Mouse (Mus musculus): ENCODE measurements at regions not wholly inside any gene's neighbourhood (a gene's known extent, or its start where the extent isn't known, plus 50 kb on each side); places are given as distances from the start of the nearest gene placed in this dataset.

GRCm38 (mm10) chr4:56080960-56081359, 548.7 kb upstream of the Klf4 start:
- no peak overlapping the region for H3K4me2 ChIP-seq
- ATAC-seq (replicated peaks; ENCODE audit: low FRiP score), result no peak
- 58% methylated on average over 3 of the region's 3 CpGs for WGBS
- H3K9ac ChIP-seq, result no peak overlapping the region
- no peak overlapping the region for H3K27ac ChIP-seq
- H3K27me3 ChIP-seq, result no peaks in the 10 kb centered on the region
- H3K4me3 ChIP-seq (replicated peaks), result no peak overlapping the region
- no peaks in the 10 kb centered on the region for H3K9me3 ChIP-seq (replicated peaks)
- H3K4me1 ChIP-seq, result no peaks in the 10 kb centered on the region
- no peaks in the 10 kb centered on the region for H3K36me3 ChIP-seq

- Histone ChIP-seq H3K27me3 (no peaks in the 10 kb centered on the region), H3K27ac (no peak overlapping the region), H3K4me3 (replicated peaks) (no peak overlapping the region), H3K4me2 (no peak overlapping the region), H3K9me3 (replicated peaks) (no peaks in the 10 kb centered on the region), H3K9ac (no peak overlapping the region), H3K4me1 (no peaks in the 10 kb centered on the region), H3K36me3 (no peaks in the 10 kb centered on the region)
- ATAC-seq (replicated peaks; ENCODE audit: low FRiP score), result no peak
- 54% methylated on average over 6 of the region's 6 CpGs for WGBS
Measured at GRCm38 (mm10) chr4:56070664-56071334, 538.5 kb upstream of the Klf4 start.

- no peaks in the 10 kb centered on the region for H3K4me1 ChIP-seq
- no peaks in the 10 kb centered on the region for H3K9me3 ChIP-seq (replicated peaks)
- H3K27me3 ChIP-seq, result no peaks in the 10 kb centered on the region
- H3K4me3 ChIP-seq (replicated peaks), result no peak overlapping the region
- no peak overlapping the region for H3K27ac ChIP-seq
- H3K9ac ChIP-seq, result no peak overlapping the region
- 93% methylated on average over 4 of the region's 4 CpGs for WGBS
- H3K36me3 ChIP-seq, result no peaks in the 10 kb centered on the region
- no peak overlapping the region for H3K4me2 ChIP-seq
- ATAC-seq (replicated peaks; ENCODE audit: low FRiP score), result no peak
Measured at GRCm38 (mm10) chr4:56068859-56069258, 536.6 kb upstream of the Klf4 start.

GRCm38 (mm10) chr4:56064657-56065056, 532.4 kb upstream of the Klf4 start:
- no peaks in the 10 kb centered on the region for H3K9me3 ChIP-seq (replicated peaks)
- WGBS, result 94% methylated on average over 4 of the region's 4 CpGs
- no peak overlapping the region for H3K9ac ChIP-seq
- H3K36me3 ChIP-seq, result no peaks in the 10 kb centered on the region
- no peak overlapping the region for H3K4me2 ChIP-seq
- ATAC-seq (replicated peaks; ENCODE audit: low FRiP score), result no peak
- no peak overlapping the region for H3K4me3 ChIP-seq (replicated peaks)
- H3K27ac ChIP-seq, result no peak overlapping the region
- no peaks in the 10 kb centered on the region for H3K27me3 ChIP-seq
- H3K4me1 ChIP-seq, result no peaks in the 10 kb centered on the region

GRCm38 (mm10) chr4:56051792-56052380, 519.6 kb upstream of the Klf4 start:
- H3K36me3 ChIP-seq, result no peaks in the 10 kb centered on the region
- H3K27ac ChIP-seq, result no peak overlapping the region
- H3K9ac ChIP-seq, result no peak overlapping the region
- no peak for ATAC-seq (replicated peaks; ENCODE audit: low FRiP score)
- no peaks in the 10 kb centered on the region for H3K4me1 ChIP-seq
- no peaks in the 10 kb centered on the region for H3K9me3 ChIP-seq (replicated peaks)
- H3K27me3 ChIP-seq, result no peaks in the 10 kb centered on the region
- H3K4me3 ChIP-seq (replicated peaks), result no peak overlapping the region
- no peak overlapping the region for H3K4me2 ChIP-seq
- 35% methylated on average over 6 of the region's 6 CpGs for WGBS

- WGBS, result 91% methylated on average over 4 of the region's 4 CpGs
- no peak for ATAC-seq (replicated peaks; ENCODE audit: low FRiP score)
Measured at GRCm38 (mm10) chr4:56039327-56039726, 507.1 kb upstream of the Klf4 start.

GRCm38 (mm10) chr4:56036334-56036733, 504.1 kb upstream of the Klf4 start:
- H3K4me2 ChIP-seq, result no peak overlapping the region
- H3K4me1 ChIP-seq, result no peaks in the 10 kb centered on the region
- H3K4me3 ChIP-seq (replicated peaks), result no peak overlapping the region
- no peaks in the 10 kb centered on the region for H3K27me3 ChIP-seq
- WGBS, result 82% methylated on average over 6 of the region's 6 CpGs
- no peak overlapping the region for H3K9ac ChIP-seq
- ATAC-seq (replicated peaks; ENCODE audit: low FRiP score), result no peak
- no peak overlapping the region for H3K27ac ChIP-seq
- H3K36me3 ChIP-seq, result no peaks in the 10 kb centered on the region
- no peaks in the 10 kb centered on the region for H3K9me3 ChIP-seq (replicated peaks)

More at GRCm38 (mm10) chr4:56039327-56039726, 507.1 kb upstream of the Klf4 start:
- H3K9me3 ChIP-seq (replicated peaks), result no peaks in the 10 kb centered on the region
- H3K36me3 ChIP-seq, result no peaks in the 10 kb centered on the region
- no peaks in the 10 kb centered on the region for H3K4me1 ChIP-seq
- no peak overlapping the region for H3K9ac ChIP-seq
- no peak overlapping the region for H3K4me2 ChIP-seq
- H3K27me3 ChIP-seq, result no peaks in the 10 kb centered on the region
- H3K27ac ChIP-seq, result no peak overlapping the region
- no peak overlapping the region for H3K4me3 ChIP-seq (replicated peaks)

- no peaks in the 10 kb centered on the region for H3K27me3 ChIP-seq
- no peaks in the 10 kb centered on the region for H3K36me3 ChIP-seq
- WGBS, result 62% methylated on average over 5 of the region's 5 CpGs
- H3K4me2 ChIP-seq, result no peak overlapping the region
- no peaks in the 10 kb centered on the region for H3K9me3 ChIP-seq (replicated peaks)
- H3K9ac ChIP-seq, result no peak overlapping the region
- H3K27ac ChIP-seq, result no peak overlapping the region
- ATAC-seq (replicated peaks; ENCODE audit: low FRiP score), result no peak
- H3K4me3 ChIP-seq (replicated peaks), result no peak overlapping the region
- H3K4me1 ChIP-seq, result no peaks in the 10 kb centered on the region
Measured at GRCm38 (mm10) chr4:56035543-56035942, 503.3 kb upstream of the Klf4 start.

- H3K4me1 ChIP-seq, result no peaks in the 10 kb centered on the region
- H3K9me3 ChIP-seq (replicated peaks), result no peaks in the 10 kb centered on the region
- no peak overlapping the region for H3K9ac ChIP-seq
- H3K27ac ChIP-seq, result no peak overlapping the region
- H3K27me3 ChIP-seq, result no peaks in the 10 kb centered on the region
- no peaks in the 10 kb centered on the region for H3K36me3 ChIP-seq
- WGBS, result 80% methylated on average over 3 of the region's 3 CpGs
- H3K4me2 ChIP-seq, result no peak overlapping the region
- no peak for ATAC-seq (replicated peaks; ENCODE audit: low FRiP score)
- no peak overlapping the region for H3K4me3 ChIP-seq (replicated peaks)
Measured at GRCm38 (mm10) chr4:56028441-56028840, 496.2 kb upstream of the Klf4 start.

- WGBS, result 75% methylated on average over 6 of the region's 6 CpGs
- H3K4me2 ChIP-seq, result no peak overlapping the region
- H3K4me1 ChIP-seq, result no peaks in the 10 kb centered on the region
- no peaks in the 10 kb centered on the region for H3K9me3 ChIP-seq (replicated peaks)
- no peak overlapping the region for H3K27ac ChIP-seq
- no peak overlapping the region for H3K4me3 ChIP-seq (replicated peaks)
- no peaks in the 10 kb centered on the region for H3K36me3 ChIP-seq
- H3K9ac ChIP-seq, result no peak overlapping the region
- no peak for ATAC-seq (replicated peaks; ENCODE audit: low FRiP score)
- no peaks in the 10 kb centered on the region for H3K27me3 ChIP-seq
Measured at GRCm38 (mm10) chr4:56027258-56027657, 495.0 kb upstream of the Klf4 start.

- H3K9me3 ChIP-seq (replicated peaks), result no peaks in the 10 kb centered on the region
- ATAC-seq (replicated peaks; ENCODE audit: low FRiP score), result no peak
- no peaks in the 10 kb centered on the region for H3K27me3 ChIP-seq
- no peak overlapping the region for H3K9ac ChIP-seq
- H3K4me3 ChIP-seq (replicated peaks), result no peak overlapping the region
- H3K27ac ChIP-seq, result no peak overlapping the region
- no peaks in the 10 kb centered on the region for H3K4me1 ChIP-seq
- no peaks in the 10 kb centered on the region for H3K36me3 ChIP-seq
- H3K4me2 ChIP-seq, result no peak overlapping the region
Measured at GRCm38 (mm10) chr4:56024478-56024877, 492.2 kb upstream of the Klf4 start.

GRCm38 (mm10) chr4:56018212-56018611, 485.9 kb upstream of the Klf4 start:
- ATAC-seq (replicated peaks; ENCODE audit: low FRiP score), result no peak
- Histone ChIP-seq H3K4me3 (replicated peaks) (no peak overlapping the region), H3K4me1 (no peaks in the 10 kb centered on the region), H3K27me3 (no peaks in the 10 kb centered on the region), H3K27ac (no peak overlapping the region), H3K9me3 (replicated peaks) (no peaks in the 10 kb centered on the region), H3K36me3 (no peaks in the 10 kb centered on the region), H3K9ac (no peak overlapping the region), H3K4me2 (no peak overlapping the region)
- 92% methylated on average over 8 of the region's 8 CpGs for WGBS

- 93% methylated on average over 7 of the region's 7 CpGs for WGBS
- no peak overlapping the region for H3K4me2 ChIP-seq
- H3K4me3 ChIP-seq (replicated peaks), result no peak overlapping the region
- H3K36me3 ChIP-seq, result no peaks in the 10 kb centered on the region
- no peak for ATAC-seq (replicated peaks; ENCODE audit: low FRiP score)
- H3K27me3 ChIP-seq, result no peaks in the 10 kb centered on the region
- no peak overlapping the region for H3K27ac ChIP-seq
- no peaks in the 10 kb centered on the region for H3K9me3 ChIP-seq (replicated peaks)
- no peak overlapping the region for H3K9ac ChIP-seq
- H3K4me1 ChIP-seq, result no peaks in the 10 kb centered on the region
Measured at GRCm38 (mm10) chr4:56015481-56015880, 483.2 kb upstream of the Klf4 start.

All from kidney, embryonic 15.5 days (tissue).